In the genomic region with DNA sequence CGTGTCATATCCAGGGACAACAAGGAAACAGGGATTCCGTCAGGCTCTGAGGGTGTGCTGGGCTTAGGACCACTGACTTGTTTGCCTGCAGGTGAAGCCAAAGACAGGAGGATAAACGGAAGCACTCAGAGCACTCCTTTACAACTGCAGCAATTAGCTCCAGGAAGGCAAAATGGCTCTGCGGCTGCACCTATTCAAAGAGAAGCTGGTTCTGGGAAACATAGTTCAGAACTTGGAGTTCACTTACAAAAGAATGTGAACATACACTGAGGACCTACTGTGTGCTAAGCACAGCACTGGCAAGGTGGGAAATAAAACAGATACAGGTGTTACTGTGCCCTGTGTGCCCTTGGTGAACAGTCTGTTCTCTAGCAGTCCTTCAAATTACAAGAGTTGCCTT, we compare ENCODE assay signal across 28 mouse cellular contexts.
"Had no signal": no experiment of that assay in that cellular context is flagged by ENCODE, and none has a peak within 500 bp of the region (broad histone marks: within the 10 kb centered on the region; RNA-seq: fewer than 3 reads in every experiment).

No protein-coding gene starts in this region.

- H3K4me3 ChIP-seq: embryonic facial prominence, embryonic 10.5 days; embryonic facial prominence, embryonic 12.5 days; embryonic facial prominence, embryonic 13.5 days; embryonic facial prominence, embryonic 15.5 days; erythroblast, embryonic 14.5 days; forebrain, embryonic 10.5 days; forebrain, embryonic 12.5 days; forebrain, embryonic 13.5 days; forebrain, embryonic 15.5 days; gastrocnemius, adult 2 months; heart, adult 2 months had no signal

- H3K9me3 ChIP-seq: embryonic facial prominence, embryonic 10.5 days; embryonic facial prominence, embryonic 12.5 days; embryonic facial prominence, embryonic 13.5 days; embryonic facial prominence, embryonic 15.5 days; forebrain, embryonic 10.5 days; forebrain, embryonic 12.5 days; forebrain, embryonic 13.5 days; forebrain, embryonic 15.5 days had no signal

- H3K4me2 ChIP-seq: embryonic facial prominence, embryonic 12.5 days; embryonic facial prominence, embryonic 13.5 days; embryonic facial prominence, embryonic 15.5 days; forebrain, embryonic 12.5 days; forebrain, embryonic 13.5 days; forebrain, embryonic 15.5 days had no signal

- DNase-seq: cerebellum, adult 2 months; cerebellum, adult 8-10 months; cerebellum, adult 9-10 months; cerebellum, adult 9-11 months; cerebellum, postnatal 10 days; cerebellum, postnatal 14 days; cerebellum, postnatal 25 days; cerebellum, postnatal 36 days; embryo, embryonic 11 days; forebrain, postnatal 0 days; gastrocnemius, adult 2 months; gastrocnemius, postnatal 10 days; gastrocnemius, postnatal 14 days; gastrocnemius, postnatal 25 days; gastrocnemius, postnatal 36 days; heart, adult 18-20 months; heart, adult 2 months had no signal

- H3K4me1 ChIP-seq: embryonic facial prominence, embryonic 15.5 days; forebrain, embryonic 12.5 days; forebrain, embryonic 13.5 days; forebrain, embryonic 15.5 days had no signal

- H3K9ac ChIP-seq: embryonic facial prominence, embryonic 12.5 days; embryonic facial prominence, embryonic 13.5 days; embryonic facial prominence, embryonic 15.5 days; forebrain, embryonic 12.5 days; forebrain, embryonic 13.5 days; forebrain, embryonic 15.5 days; forebrain, postnatal 0 days had no signal

- H3K27ac ChIP-seq: embryonic facial prominence, embryonic 10.5 days; embryonic facial prominence, embryonic 12.5 days; embryonic facial prominence, embryonic 13.5 days; embryonic facial prominence, embryonic 15.5 days; forebrain, embryonic 10.5 days; forebrain, embryonic 12.5 days; forebrain, embryonic 13.5 days; forebrain, embryonic 15.5 days; gastrocnemius, adult 2 months; heart, adult 2 months had no signal

- H3K27me3 ChIP-seq: embryonic facial prominence, embryonic 12.5 days; embryonic facial prominence, embryonic 13.5 days; embryonic facial prominence, embryonic 15.5 days; forebrain, embryonic 12.5 days; forebrain, embryonic 13.5 days; forebrain, embryonic 15.5 days had no signal

- ATAC-seq: forebrain, embryonic 13.5 days; forebrain, embryonic 14.5 days; forebrain, embryonic 15.5 days; forebrain, embryonic 16.5 days; forebrain, postnatal 0 days had no signal
